Mouse (Mus musculus) hindbrain, embryonic 16.5 days (tissue): Measurements from ENCODE around the gene Spock1. TPM values are rescaled to one million over a fixed set of nuclear protein-coding genes. Genes with fewer than 3 reads are reported as not detected.

Experiments
- ATAC-seq: fragments of 200-750 bp; cut with Nextera tagmentation; 2 replicates; pipeline ENCODE4 v1.8.0; 2017; ENCODE audit warnings: moderate TSS enrichment, moderate library complexity
- H3K27ac ChIP-seq: fragments of 300-500 bp; sonication (generic); 2 replicates; pipeline ENCODE4 v1.5.1; 2014; ENCODE audit warnings: low read depth, mild to moderate bottlenecking, control low read depth, low read length, moderate library complexity
- H3K27me3 ChIP-seq: fragments of 300-500 bp; sonication (generic); replicated peaks from 2 replicates; pipeline ENCODE4 v1.6.1; 2014; ENCODE audit warnings: low read length; ENCODE audit not compliant: control insufficient read depth, insufficient read depth
- H3K36me3 ChIP-seq: fragments of 300-500 bp; sonication (generic); 2 replicates; pipeline ENCODE4 v1.6.1; 2014; ENCODE audit warnings: mild to moderate bottlenecking, low read length, moderate library complexity, mixed read lengths; ENCODE audit not compliant: control insufficient read depth, insufficient read depth
- H3K4me1 ChIP-seq: fragments of 300-500 bp; sonication (generic); 2 replicates; pipeline ENCODE4 v1.6.1; 2014; ENCODE audit warnings: low read depth, low read length; ENCODE audit not compliant: control insufficient read depth, insufficient read depth
- H3K4me2 ChIP-seq: fragments of 300-500 bp; sonication (generic); 2 replicates; pipeline ENCODE4 v1.6.1; 2014; ENCODE audit warnings: mild to moderate bottlenecking, low read length, control low read depth, moderate library complexity
- H3K4me3 ChIP-seq: fragments of 300-500 bp; sonication (generic); 2 replicates; pipeline ENCODE4 v1.5.1; 2014; ENCODE audit warnings: mild to moderate bottlenecking, low read length, control low read depth, moderate library complexity
- H3K9ac ChIP-seq: fragments of 300-500 bp; sonication (generic); 2 replicates; pipeline ENCODE4 v1.6.1; 2014; ENCODE audit warnings: low read depth, mild to moderate bottlenecking, control low read depth, low read length, moderate library complexity
- H3K9me3 ChIP-seq: fragments of 300-500 bp; sonication (generic); 2 replicates; pipeline ENCODE4 v1.6.1; 2014; ENCODE audit warnings: mild to moderate bottlenecking, low read length, moderate library complexity; ENCODE audit not compliant: control insufficient read depth
- WGBS: fragments of 180-500 bp; shearing (Covaris S2); extraction: QIAGEN DNeasy Blood & Tissue Kit; methylation state at CpG from one replicate; pipeline ENCODE4 v1.1.7; 2014; 5-methylcytosine and 5-hydroxymethylcytosine counted together
- polyA plus RNA-seq: library from polyadenylated mRNA; unstranded; fragments of >200 nt; fragmentation: Nextera tagmentation; extraction: Ambion mirVana; gene quantifications from 2 replicates; pipeline ENCODE4 v1.2.1, GENCODE M21; 2015

Gene Spock1
- polyA plus RNA-seq, 1 experiment from 2014 or later = 83.3 TPM

DNA sequence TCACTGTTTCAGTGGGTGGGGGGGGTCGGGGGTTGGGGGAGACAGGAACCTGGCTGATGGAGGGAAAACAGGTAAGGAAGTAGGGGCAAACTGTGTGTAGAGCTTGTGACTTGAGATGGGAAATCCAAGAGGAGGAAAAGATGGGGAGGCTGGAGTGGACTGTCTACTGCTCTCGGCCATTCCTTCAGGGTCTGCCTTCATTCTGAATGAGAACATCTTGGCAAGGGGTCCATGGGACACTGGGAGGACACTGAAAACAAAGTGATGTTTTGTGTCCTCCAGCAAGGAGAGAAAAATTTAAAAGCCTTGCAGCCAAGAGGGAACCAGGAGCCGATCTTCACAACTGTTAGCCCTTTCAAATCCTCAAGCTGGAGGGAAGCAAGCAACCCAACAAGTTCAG lies 463.2 kb downstream of the Spock1 start:
- peaks cover 6% of the 10 kb centered on the region for H3K4me1 ChIP-seq
- WGBS = 82% methylated on average over 3 of the region's 3 CpGs
- no peak overlapping the region for H3K27ac ChIP-seq
- no peaks in the 10 kb centered on the region for H3K36me3 ChIP-seq
- no peak overlapping the region for H3K9ac ChIP-seq
- no peak overlapping the region for H3K4me3 ChIP-seq
- H3K4me2 ChIP-seq = no peak overlapping the region
- no peaks in the 10 kb centered on the region for H3K27me3 ChIP-seq
- ATAC-seq = no peak
- no peaks in the 10 kb centered on the region for H3K9me3 ChIP-seq

DNA sequence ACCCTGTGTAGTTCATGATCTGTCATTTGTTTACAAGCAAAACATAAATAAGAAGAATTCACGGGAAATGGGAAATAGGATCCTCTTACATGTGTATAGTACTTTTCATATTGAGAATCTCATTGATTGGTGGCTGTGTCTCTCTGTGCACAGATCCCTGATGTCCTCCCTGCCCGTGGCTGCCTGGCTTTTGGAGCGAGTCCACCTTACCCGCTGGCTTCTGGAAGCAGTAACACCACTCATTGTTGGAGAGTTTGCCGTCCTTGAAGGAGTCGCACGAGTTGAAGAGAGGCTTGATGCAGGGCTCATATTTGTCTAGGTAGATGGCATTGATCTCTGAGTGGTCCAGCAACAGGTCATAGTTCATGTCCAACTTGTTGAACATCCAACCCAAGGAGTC lies 468.0 kb downstream of the Spock1 start:
- Histone ChIP-seq H3K4me1 (no peaks in the 10 kb centered on the region), H3K9me3 (no peaks in the 10 kb centered on the region), H3K9ac (no peak overlapping the region), H3K4me2 (no peak overlapping the region), H3K36me3 (no peaks in the 10 kb centered on the region), H3K27ac (no peak overlapping the region), H3K27me3 (no peaks in the 10 kb centered on the region), H3K4me3 (no peak overlapping the region)
- WGBS = 90% methylated on average over 7 of the region's 7 CpGs
- no peak for ATAC-seq

- 93% methylated on average over 10 of the region's 10 CpGs for WGBS
- no peaks in the 10 kb centered on the region for H3K4me1 ChIP-seq
- H3K4me2 ChIP-seq = no peak overlapping the region
- no peaks in the 10 kb centered on the region for H3K27me3 ChIP-seq
- no peak overlapping the region for H3K4me3 ChIP-seq
- H3K9me3 ChIP-seq = no peaks in the 10 kb centered on the region; the same call in 1 of the 2 replicates
- ATAC-seq = no peak
- no peak overlapping the region for H3K27ac ChIP-seq
- peaks cover 4% of the 10 kb centered on the region; the same call in 1 of the 2 replicates for H3K36me3 ChIP-seq
- H3K9ac ChIP-seq = no peak overlapping the region
Measured at GRCm38 (mm10) chr13:57435726-57436220, 472.4 kb downstream of the Spock1 start.

DNA sequence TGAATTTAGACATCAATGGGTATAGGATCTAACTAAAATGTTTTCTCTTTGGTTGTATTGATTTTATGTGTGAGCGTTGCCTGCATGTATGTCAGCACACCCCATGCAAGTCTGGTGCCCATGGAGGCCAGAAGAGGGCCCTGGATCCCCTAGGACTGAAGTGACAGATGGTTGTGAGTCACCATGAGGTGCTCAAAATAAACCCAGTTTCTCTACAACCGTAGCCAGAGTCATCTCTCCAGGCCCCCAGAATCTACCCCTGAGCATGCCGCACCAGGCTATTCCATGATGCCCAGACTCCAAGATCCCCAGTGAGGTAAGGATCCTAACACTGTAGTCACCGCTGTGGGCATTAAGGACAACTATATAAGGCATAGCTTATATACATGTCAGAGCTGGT lies 474.3 kb downstream of the Spock1 start:
- Histone ChIP-seq H3K9me3 (no peaks in the 10 kb centered on the region; the same call in 1 of the 2 replicates), H3K36me3 (peaks cover 4% of the 10 kb centered on the region; the same call in 1 of the 2 replicates), H3K4me2 (no peak overlapping the region), H3K27ac (no peak overlapping the region), H3K4me1 (no peaks in the 10 kb centered on the region), H3K9ac (no peak overlapping the region), H3K4me3 (no peak overlapping the region), H3K27me3 (no peaks in the 10 kb centered on the region)
- ATAC-seq = no peak
- WGBS = 96% methylated on average over 4 of the region's 4 CpGs

DNA sequence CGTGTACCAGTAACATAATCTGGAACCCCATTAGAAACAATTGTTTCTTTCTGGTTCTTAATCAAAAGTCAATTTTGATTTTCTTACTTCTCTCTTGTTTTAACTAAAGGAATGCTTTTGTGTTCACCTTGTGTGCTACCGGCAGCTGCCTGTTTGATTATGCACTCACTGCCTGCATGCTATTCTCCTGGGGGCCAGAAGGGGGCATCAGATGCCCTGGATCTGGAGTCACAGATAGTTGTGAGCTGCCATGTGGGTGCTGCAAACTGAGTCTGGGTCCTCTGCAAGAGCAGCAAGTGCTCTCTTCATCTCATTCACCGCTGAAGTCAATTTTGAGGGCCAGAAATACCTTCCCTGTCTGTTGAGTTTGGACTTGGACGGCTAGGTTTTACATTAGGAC lies 476.3 kb downstream of the Spock1 start:
- no peak for ATAC-seq
- H3K4me1 ChIP-seq = no peaks in the 10 kb centered on the region
- 91% methylated on average over 4 of the region's 4 CpGs for WGBS
- peaks cover 4% of the 10 kb centered on the region; the same call in 1 of the 2 replicates for H3K36me3 ChIP-seq
- H3K4me3 ChIP-seq = no peak overlapping the region
- H3K27ac ChIP-seq = no peak overlapping the region
- no peak overlapping the region for H3K9ac ChIP-seq
- H3K9me3 ChIP-seq = no peaks in the 10 kb centered on the region; the same call in 1 of the 2 replicates
- no peaks in the 10 kb centered on the region for H3K27me3 ChIP-seq
- H3K4me2 ChIP-seq = no peak overlapping the region

DNA sequence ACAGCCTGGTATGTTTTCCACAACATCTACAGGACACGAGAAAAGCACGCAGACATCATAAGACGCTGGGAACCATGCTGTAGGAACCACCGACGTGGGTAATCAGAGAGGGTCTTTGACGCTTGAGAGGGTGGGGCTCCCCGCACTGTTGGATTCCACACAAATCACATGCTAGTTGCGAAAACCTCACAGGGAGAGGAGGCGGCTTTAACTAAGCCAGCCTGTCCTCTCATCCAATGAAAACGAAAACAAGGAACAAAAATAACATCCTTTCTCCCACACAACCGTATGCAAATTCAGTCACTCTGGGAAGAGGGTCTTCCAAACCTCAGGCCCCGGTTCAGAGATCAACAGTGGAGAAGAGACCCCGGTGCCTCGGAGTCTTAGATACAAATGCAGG lies 479.3 kb downstream of the Spock1 start:
- H3K4me3 ChIP-seq = no peak overlapping the region
- H3K36me3 ChIP-seq = peaks cover 4% of the 10 kb centered on the region; the same call in 1 of the 2 replicates
- no peaks in the 10 kb centered on the region for H3K27me3 ChIP-seq
- no peak overlapping the region for H3K9ac ChIP-seq
- H3K9me3 ChIP-seq = no peaks in the 10 kb centered on the region; the same call in 1 of the 2 replicates
- no peak overlapping the region for H3K27ac ChIP-seq
- H3K4me1 ChIP-seq = no peaks in the 10 kb centered on the region
- H3K4me2 ChIP-seq = no peak overlapping the region
- no peak for ATAC-seq
- 65% methylated on average over 14 of the region's 14 CpGs for WGBS

- H3K4me3 ChIP-seq = no peak overlapping the region
- WGBS = 91% methylated on average over 5 of the region's 5 CpGs
- no peak overlapping the region for H3K9ac ChIP-seq
- H3K36me3 ChIP-seq = no peaks in the 10 kb centered on the region
- H3K27ac ChIP-seq = no peak overlapping the region
- H3K9me3 ChIP-seq = no peaks in the 10 kb centered on the region
- no peaks in the 10 kb centered on the region for H3K4me1 ChIP-seq
- no peak overlapping the region for H3K4me2 ChIP-seq
- no peak for ATAC-seq
- no peaks in the 10 kb centered on the region for H3K27me3 ChIP-seq
Measured at GRCm38 (mm10) chr13:57418781-57419180, 489.4 kb downstream of the Spock1 start.

DNA sequence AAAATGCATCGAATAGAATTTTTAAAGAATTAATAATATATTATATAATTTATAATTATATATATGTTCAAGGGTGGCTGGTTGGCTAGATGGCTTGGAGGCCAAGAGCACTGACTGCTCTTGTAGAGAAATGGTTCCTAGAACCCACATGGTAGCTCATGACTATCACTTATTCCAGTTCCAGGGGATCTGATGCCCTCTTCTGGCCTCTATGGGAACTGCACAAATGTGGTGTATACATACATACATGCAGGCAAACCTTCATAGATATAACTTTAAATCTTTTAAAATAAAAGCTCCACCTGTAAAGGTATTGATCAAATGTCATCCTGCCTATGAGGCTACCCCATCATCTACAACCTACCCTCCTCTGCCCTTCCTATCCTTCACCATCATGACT lies 493.4 kb downstream of the Spock1 start:
- WGBS = 95% methylated on average over 1 of the region's 1 CpGs
- no peaks in the 10 kb centered on the region for H3K9me3 ChIP-seq
- no peak for ATAC-seq

GRCm38 (mm10) chr13:57407666-57408065 lies 500.5 kb downstream of the Spock1 start:
- H3K9me3 ChIP-seq = no peaks in the 10 kb centered on the region
- H3K27ac ChIP-seq = no peak overlapping the region
- no peaks in the 10 kb centered on the region for H3K27me3 ChIP-seq
- no peak overlapping the region for H3K4me3 ChIP-seq
- WGBS = 74% methylated on average over 4 of the region's 4 CpGs
- no peak for ATAC-seq
- H3K36me3 ChIP-seq = no peaks in the 10 kb centered on the region
- H3K4me2 ChIP-seq = no peak overlapping the region
- no peaks in the 10 kb centered on the region for H3K4me1 ChIP-seq
- no peak overlapping the region for H3K9ac ChIP-seq

More for the DNA sequence above, 493.4 kb downstream of the Spock1 start:
- Histone ChIP-seq H3K4me1 (no peaks in the 10 kb centered on the region), H3K4me2 (no peak overlapping the region), H3K27me3 (no peaks in the 10 kb centered on the region), H3K4me3 (no peak overlapping the region), H3K9ac (no peak overlapping the region), H3K36me3 (no peaks in the 10 kb centered on the region), H3K27ac (no peak overlapping the region)

DNA sequence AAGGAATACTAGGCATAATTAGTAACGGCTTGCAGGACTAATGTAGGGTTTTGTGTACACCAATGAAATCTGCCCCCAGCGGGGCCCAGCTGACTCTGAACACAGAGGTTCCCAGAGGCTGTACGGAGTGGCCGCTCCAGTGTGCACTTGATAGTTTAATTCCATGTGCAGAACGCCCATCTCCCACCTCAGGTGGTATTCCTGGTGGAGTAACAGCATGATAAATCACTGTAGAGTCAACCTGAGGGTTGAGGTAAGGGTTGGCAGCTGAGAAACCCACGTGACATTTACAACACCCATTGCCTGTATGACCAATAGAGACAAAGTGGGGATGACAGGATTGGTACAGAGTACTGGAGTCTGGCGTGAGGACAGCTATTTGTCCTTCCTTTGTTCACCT lies 505.7 kb downstream of the Spock1 start:
- no peaks in the 10 kb centered on the region for H3K9me3 ChIP-seq
- no peaks in the 10 kb centered on the region for H3K4me1 ChIP-seq
- H3K9ac ChIP-seq = no peak overlapping the region
- ATAC-seq = no peak
- H3K27ac ChIP-seq = no peak overlapping the region
- no peaks in the 10 kb centered on the region for H3K27me3 ChIP-seq
- H3K4me3 ChIP-seq = no peak overlapping the region
- no peaks in the 10 kb centered on the region for H3K36me3 ChIP-seq
- no peak overlapping the region for H3K4me2 ChIP-seq
- 86% methylated on average over 7 of the region's 7 CpGs for WGBS
